Mouse (Mus musculus) heart, postnatal 0 days (tissue): ENCODE data around the gene Kdm2a.

Source experiments
- CTCF ChIP-seq: IDR thresholded peaks from 2 replicates; pipeline ENCODE4 v1.5.1; 2016; ENCODE audit warnings: antibody characterized with exemption, control low read depth, low read depth
- EP300 ChIP-seq: IDR thresholded peaks from 2 replicates; pipeline ENCODE4 v1.6.1; 2016; ENCODE audit warnings: antibody characterized with exemption, low read depth

DNA sequence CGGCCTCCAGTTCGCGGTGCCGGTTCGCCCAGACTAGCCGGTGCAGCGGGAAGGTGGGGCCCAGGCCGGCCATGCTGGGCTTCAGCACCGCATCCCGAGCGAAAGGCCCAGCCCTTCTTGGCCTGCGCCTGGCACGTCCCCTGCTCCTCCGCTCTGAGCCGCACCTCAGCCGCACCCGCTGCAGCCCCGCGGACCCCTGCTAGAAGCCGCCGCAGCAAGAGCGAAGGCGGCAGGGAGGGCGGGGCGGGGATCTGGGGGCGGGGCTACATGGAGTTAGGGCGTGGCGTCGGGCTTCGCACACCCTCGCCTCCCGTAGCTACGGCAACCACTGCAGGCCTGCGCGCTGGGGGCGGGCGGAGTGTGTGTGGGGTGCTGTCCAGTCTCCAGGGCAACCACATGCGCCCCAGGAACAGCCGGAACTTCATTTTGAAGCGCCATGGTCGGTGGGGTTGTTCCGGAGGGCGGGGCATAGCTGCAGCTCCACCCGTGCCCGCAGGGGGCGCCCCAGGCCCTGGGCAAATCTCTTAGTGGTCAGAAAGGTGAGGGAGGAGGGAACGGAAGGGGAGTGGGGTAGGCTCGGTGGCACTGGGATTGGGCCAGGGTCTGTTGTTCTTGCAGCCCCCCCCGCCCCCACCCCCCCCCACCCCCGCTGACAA lies 115.1 kb downstream of the Kdm2a start, which contains the start of gene Ankrd13d:
- TF ChIP-seq CTCF (peak; percentile 63), EP300 (no peak)
